Mouse (Mus musculus): ENCODE results near the gene Platr17. TPM values are rescaled to one million over a fixed set of nuclear protein-coding genes. Genes with fewer than 3 reads are reported as not detected.

The Platr17 gene
- polyA plus RNA-seq, 1 experiment, result not detected

- H3K9me3 ChIP-seq (ENCODE audit: control insufficient read depth, low read length), result peaks cover 4% of the 10 kb centered on the region
- peaks cover under 1% of the 10 kb centered on the region; the same call in 1 of the 2 replicates for H3K27me3 ChIP-seq (ENCODE audit: control insufficient read depth)
- H3K36me3 ChIP-seq (ENCODE audit: control insufficient read depth), result peaks cover 42% of the 10 kb centered on the region
- TF ChIP-seq TAL1 (IDR thresholded peaks at IDR 0.05; ENCODE audit: low read length) (no peak), GATA1 (IDR thresholded peaks at IDR 0.05; ENCODE audit: low read length) (no peak)
- H3K4me1 ChIP-seq (ENCODE audit: control insufficient read depth), result peaks cover 74% of the 10 kb centered on the region
- H3K4me3 ChIP-seq (replicated peaks), result no peak overlapping the region
These were observed 20.6 kb downstream of the Platr17 start for GRCm38 (mm10) chr17:33925406-33926116.

- H3K4me3 ChIP-seq (replicated peaks), result no peak overlapping the region
- peaks cover 2% of the 10 kb centered on the region; the same call in 1 of the 2 replicates for H3K27me3 ChIP-seq (ENCODE audit: control insufficient read depth)
- H3K4me1 ChIP-seq (ENCODE audit: control insufficient read depth), result peaks cover 74% of the 10 kb centered on the region
- no peak for TF ChIP-seq GATA1 (IDR thresholded peaks at IDR 0.05; ENCODE audit: low read length)
- no peak for TF ChIP-seq TAL1 (IDR thresholded peaks at IDR 0.05; ENCODE audit: low read length)
- peaks cover 4% of the 10 kb centered on the region for H3K9me3 ChIP-seq (ENCODE audit: control insufficient read depth, low read length)
- H3K36me3 ChIP-seq (ENCODE audit: control insufficient read depth), result peaks cover 42% of the 10 kb centered on the region
These were observed 21.4 kb downstream of the Platr17 start for GRCm38 (mm10) chr17:33926207-33926932.

- Histone ChIP-seq H3K9me3 (ENCODE audit: control insufficient read depth, low read length) (peaks cover 15% of the 10 kb centered on the region), H3K36me3 (ENCODE audit: control insufficient read depth) (peaks cover 51% of the 10 kb centered on the region), H3K4me3 (replicated peaks) (peak overlapping the region; percentile 95), H3K4me1 (ENCODE audit: control insufficient read depth) (peaks cover 70% of the 10 kb centered on the region), H3K27me3 (ENCODE audit: control insufficient read depth) (peaks cover 2% of the 10 kb centered on the region; the same call in 1 of the 2 replicates)
- TF ChIP-seq TAL1 (IDR thresholded peaks at IDR 0.05; ENCODE audit: low read length) (no peak), GATA1 (IDR thresholded peaks at IDR 0.05; ENCODE audit: low read length) (no peak)
These were observed 23.5 kb downstream of the Platr17 start for GRCm38 (mm10) chr17:33928251-33928947.

- TF ChIP-seq TAL1 (IDR thresholded peaks at IDR 0.05; ENCODE audit: low read length), result no peak
- Histone ChIP-seq H3K4me3 (replicated peaks) (peak within 1 kb of the TSS; percentile 95), H3K4me1 (ENCODE audit: control insufficient read depth) (peaks cover 69% of the 10 kb centered on the region), H3K27me3 (ENCODE audit: control insufficient read depth) (peaks cover 2% of the 10 kb centered on the region; the same call in 1 of the 2 replicates), H3K9me3 (ENCODE audit: control insufficient read depth, low read length) (peaks cover 15% of the 10 kb centered on the region), H3K36me3 (ENCODE audit: control insufficient read depth) (peaks cover 54% of the 10 kb centered on the region)
These were observed 24.7 kb downstream of the Platr17 start, which contains the start of gene Rgl2 for GRCm38 (mm10) chr17:33929371-33930279. TSS of gene Rgl2 (plus strand) at chr17:33929543.

GRCm38 (mm10) chr17:33930280-33931158 is 25.6 kb downstream of the Platr17 start:
- peaks cover 2% of the 10 kb centered on the region; the same call in 1 of the 2 replicates for H3K27me3 ChIP-seq (ENCODE audit: control insufficient read depth)
- peaks cover 54% of the 10 kb centered on the region for H3K36me3 ChIP-seq (ENCODE audit: control insufficient read depth)

GRCm38 (mm10) chr17:33931159-33931866 is 26.4 kb downstream of the Platr17 start:
- Histone ChIP-seq H3K27me3 (ENCODE audit: control insufficient read depth) (peaks cover 2% of the 10 kb centered on the region; the same call in 1 of the 2 replicates), H3K9me3 (ENCODE audit: control insufficient read depth, low read length) (peaks cover 11% of the 10 kb centered on the region), H3K4me1 (ENCODE audit: control insufficient read depth) (peaks cover 73% of the 10 kb centered on the region), H3K36me3 (ENCODE audit: control insufficient read depth) (peaks cover 48% of the 10 kb centered on the region), H3K4me3 (replicated peaks) (peak overlapping the region; percentile 95)
- no peak for TF ChIP-seq GATA1 (IDR thresholded peaks at IDR 0.05; ENCODE audit: low read length)
- TF ChIP-seq TAL1 (IDR thresholded peaks at IDR 0.05; ENCODE audit: low read length), result no peak

More at GRCm38 (mm10) chr17:33930280-33931158, 25.6 kb downstream of the Platr17 start:
- peaks cover 70% of the 10 kb centered on the region for H3K4me1 ChIP-seq (ENCODE audit: control insufficient read depth)
- H3K4me3 ChIP-seq (replicated peaks), result peak overlapping the region; percentile 95
- no peak for TF ChIP-seq TAL1 (IDR thresholded peaks at IDR 0.05; ENCODE audit: low read length)
- no peak for TF ChIP-seq GATA1 (IDR thresholded peaks at IDR 0.05; ENCODE audit: low read length)
- H3K9me3 ChIP-seq (ENCODE audit: control insufficient read depth, low read length), result peaks cover 11% of the 10 kb centered on the region

DNA sequence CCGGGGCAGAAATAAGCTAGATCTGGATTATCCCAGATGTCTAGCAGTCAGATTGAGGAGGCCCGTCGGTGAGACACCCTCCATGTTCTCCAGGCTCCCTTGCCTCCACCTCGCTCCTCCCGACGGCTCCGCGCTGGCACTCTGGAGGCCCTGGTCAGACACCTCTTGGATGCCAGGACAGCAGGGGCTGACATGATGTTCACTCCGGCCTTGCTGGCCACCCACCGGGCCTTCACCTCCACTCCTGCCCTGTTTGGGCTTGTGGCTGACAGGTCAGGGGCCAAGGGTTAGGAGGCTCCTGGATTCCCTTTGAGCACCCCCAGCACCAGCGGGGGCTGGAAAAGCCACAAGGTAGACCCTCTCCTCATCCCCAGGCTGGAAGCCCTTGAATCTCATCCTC is 27.0 kb downstream of the Platr17 start:
- Histone ChIP-seq H3K27me3 (ENCODE audit: control insufficient read depth) (peaks cover 2% of the 10 kb centered on the region; the same call in 1 of the 2 replicates), H3K36me3 (ENCODE audit: control insufficient read depth) (peaks cover 47% of the 10 kb centered on the region), H3K4me1 (ENCODE audit: control insufficient read depth) (peaks cover 74% of the 10 kb centered on the region), H3K9me3 (ENCODE audit: control insufficient read depth, low read length) (peaks cover 11% of the 10 kb centered on the region), H3K4me3 (replicated peaks) (no peak overlapping the region)
- no peak for TF ChIP-seq TAL1 (IDR thresholded peaks at IDR 0.05; ENCODE audit: low read length)
- no peak for TF ChIP-seq GATA1 (IDR thresholded peaks at IDR 0.05; ENCODE audit: low read length)
